Mouse (Mus musculus): ENCODE measurements around the gene Tubg1.

Tubg1 gene

DNA sequence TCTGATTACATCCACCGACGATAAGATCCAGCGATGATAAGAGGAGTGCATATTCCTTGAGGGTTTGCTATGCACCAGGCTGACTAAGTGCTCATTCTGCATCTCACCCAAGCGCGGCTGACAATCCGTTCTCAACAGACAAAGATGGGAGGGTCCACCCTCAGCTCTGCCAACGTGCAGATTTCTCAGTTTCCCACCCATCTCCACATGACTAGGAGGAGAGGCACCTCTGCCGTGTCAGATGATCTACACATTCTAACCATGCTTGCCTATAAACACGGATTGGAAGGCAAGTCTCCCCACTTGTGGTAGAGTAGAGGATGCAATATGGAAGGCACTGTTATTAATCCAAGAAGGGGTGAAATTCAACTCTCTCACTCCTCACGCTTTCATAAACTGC is 29.0 kb downstream of the Tubg1 start:
- no peak for TF ChIP-seq GATA4 (IDR thresholded peaks at IDR 0.05; ENCODE audit: insufficient replicate concordance, low read length)

DNA sequence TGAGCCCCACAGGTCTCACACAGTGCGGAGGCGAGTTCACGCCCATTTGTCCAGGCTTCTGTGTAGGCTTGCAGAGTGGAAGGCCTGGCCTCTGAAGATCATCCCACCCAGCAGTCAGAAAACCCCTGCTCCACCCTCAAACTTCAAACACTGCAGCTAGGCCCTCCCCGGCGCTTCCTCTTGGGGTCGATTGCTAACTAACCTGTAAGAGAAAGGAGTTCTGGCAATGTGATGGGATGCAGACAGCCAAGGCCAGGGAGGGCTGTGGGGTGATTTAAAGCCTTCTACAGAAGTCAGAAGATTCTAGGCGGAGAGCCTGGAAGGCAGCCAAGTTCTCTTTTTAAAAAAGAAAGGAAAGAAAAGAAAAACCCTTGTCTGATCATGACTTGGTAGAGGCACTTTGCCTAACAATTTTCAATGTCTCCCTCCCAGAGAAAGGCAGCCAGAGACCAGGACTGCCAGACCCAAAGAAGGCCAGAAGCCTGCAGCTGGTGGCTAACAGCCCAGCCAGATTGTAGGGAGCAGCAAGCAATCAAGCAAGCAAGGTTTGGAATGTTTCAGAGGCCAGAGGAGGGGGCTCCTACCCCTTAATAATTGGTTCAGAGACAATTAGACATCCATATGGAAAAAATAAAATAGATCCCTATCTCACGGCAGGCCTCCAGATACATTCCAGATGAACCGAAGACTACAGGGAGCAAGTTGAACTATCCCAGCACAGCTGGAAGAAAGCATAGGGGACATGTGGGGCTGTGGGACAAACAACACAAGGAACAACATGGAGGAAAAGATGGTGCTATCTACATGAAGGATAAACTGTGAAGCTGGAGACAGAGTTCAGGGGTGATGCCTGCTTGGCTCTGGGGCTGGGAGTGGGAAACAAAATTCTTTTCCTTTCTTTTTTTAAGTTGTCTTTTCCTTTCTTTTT is 29.7 kb downstream of the Tubg1 start:
- TF ChIP-seq GATA4 (IDR thresholded peaks at IDR 0.05; ENCODE audit: insufficient replicate concordance, low read length): no peak

DNA sequence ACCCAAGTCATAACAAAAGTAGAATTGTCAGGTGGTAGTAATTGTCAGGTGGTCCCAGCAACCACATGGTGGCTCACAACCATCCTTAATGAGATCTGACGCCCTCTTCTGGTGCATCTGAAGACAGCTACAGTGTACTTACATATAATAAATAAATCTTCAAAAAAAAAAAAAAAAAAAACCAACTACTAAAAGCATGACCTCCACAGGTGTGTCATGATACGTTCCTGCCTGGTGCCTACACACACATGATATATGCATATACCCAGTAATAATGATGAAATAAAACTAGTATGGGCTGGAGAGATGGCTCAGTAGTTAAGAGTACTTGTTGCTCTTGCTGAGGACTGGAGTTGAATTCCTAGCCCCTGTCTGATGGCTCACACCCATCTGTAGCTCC is 31.3 kb downstream of the Tubg1 start:
- TF ChIP-seq GATA4 (IDR thresholded peaks at IDR 0.05; ENCODE audit: insufficient replicate concordance, low read length): no peak

DNA sequence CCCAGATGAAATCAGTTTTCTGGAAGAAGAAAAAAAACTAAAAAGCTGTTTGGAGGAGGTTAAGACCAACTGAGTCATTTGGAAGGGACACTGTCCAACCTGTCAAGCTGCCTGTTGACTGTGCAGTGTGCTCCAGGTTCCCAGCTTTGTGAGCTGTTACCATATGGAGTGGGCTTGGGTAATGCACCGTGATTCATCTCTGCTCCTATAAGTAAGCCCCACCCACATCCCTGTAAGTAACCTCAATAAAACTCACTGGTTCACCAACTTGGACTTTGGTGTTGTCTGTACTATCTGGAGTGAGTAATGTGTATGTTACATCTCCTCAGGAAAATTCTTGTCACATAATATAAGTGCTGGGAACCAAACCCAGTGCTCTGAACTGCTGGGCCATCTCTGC is 33.1 kb downstream of the Tubg1 start:
- no peak for TF ChIP-seq GATA4 (IDR thresholded peaks at IDR 0.05; ENCODE audit: insufficient replicate concordance, low read length)

DNA sequence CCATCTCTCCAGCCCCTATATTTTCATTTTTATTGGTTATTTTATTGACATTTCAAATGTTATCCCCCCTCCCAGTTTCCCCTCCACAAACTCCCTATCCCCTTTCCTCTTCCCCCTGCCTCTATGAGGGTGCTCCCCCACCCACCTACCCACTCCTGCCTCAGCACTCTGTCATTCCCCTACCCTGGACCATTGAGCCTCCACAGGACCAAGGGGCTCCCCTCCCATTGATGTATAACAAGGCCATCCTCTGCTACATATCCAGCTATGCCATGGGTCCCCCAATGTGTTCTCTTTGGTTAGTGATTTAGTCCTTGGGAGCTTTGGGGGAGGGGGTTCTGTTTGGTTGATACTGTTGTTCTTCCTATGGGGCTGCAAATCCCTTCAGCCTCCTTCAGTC is 34.9 kb downstream of the Tubg1 start:
- TF ChIP-seq GATA4 (IDR thresholded peaks at IDR 0.05; ENCODE audit: insufficient replicate concordance, low read length): no peak

DNA sequence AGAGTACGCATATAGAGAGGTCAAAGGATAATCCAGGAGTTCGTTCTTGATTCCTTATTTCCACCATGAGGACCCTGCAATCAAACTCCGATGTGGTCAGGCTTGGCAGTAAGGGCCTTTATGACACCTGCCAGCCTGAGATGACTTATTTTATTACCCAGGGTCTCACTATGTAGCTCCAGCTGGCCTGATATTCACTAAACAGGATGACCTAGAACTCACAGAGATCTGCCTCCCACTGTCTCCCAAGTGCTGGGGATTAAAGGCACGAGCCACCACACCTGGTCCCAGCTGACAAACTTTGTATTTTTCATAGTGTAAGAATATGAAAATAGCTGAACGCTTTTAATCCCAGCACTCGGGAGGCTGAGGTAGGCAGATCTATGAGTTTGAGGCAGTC is 35.4 kb downstream of the Tubg1 start:
- TF ChIP-seq GATA4 (IDR thresholded peaks at IDR 0.05; ENCODE audit: insufficient replicate concordance, low read length): no peak

DNA sequence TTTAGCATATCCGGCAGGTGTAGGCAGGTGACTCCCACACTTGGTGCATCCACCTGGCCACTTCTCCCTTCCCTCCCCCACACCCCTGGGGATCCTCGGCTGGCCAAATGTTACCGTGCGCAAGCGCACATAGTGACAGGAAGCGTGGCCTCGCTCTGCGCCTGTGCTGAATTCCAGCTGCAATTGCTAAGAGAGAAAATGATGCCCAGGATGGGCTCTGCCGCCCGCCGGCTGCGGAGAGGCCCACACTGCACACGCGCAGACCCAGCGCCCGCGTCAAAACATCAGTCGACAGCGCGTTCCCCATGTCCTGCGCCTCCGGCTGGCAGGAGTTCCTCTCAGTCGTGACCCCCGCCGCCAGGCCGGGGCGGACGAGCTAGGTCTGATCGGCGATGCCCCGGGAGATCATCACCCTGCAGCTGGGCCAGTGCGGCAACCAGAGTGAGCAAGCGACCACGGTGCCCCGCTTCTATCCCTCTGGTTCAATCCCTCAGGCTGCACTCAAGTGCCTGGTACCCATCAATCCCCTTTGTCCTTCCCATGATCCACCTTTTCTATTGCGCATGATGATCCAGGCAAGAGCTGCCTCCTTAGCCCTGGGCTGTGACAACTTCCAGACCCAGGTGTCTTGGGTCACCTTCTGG is 36.1 kb downstream of the Tubg1 start, which contains the start of gene Tubg2:
Tubg2 (plus strand) TSS at position 180 of the 644 bp plus-strand sequence.
- TF ChIP-seq GATA4 (IDR thresholded peaks at IDR 0.05; ENCODE audit: insufficient replicate concordance, low read length): no peak

DNA sequence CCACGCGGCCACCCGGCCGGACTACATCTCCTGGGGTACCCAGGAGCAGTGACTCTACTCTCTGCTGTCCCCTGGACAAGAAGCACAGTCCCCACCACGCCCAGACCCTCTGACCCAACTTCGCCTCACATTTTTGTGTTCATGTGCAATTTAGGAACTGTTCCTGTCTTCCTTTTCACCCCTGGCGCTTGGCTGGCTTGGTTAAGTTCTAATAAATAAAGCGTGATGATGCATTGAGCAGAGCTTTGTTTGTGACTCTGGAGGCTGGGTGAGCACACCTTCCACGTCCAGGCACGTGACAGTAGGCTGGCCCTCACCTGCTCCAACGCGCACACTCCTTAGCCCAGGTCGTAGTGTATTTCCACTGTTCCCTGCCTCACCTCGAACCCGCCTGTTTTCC is 41.8 kb downstream of the Tubg1 start:
- no peak for TF ChIP-seq GATA4 (IDR thresholded peaks at IDR 0.05; ENCODE audit: insufficient replicate concordance, low read length)

DNA sequence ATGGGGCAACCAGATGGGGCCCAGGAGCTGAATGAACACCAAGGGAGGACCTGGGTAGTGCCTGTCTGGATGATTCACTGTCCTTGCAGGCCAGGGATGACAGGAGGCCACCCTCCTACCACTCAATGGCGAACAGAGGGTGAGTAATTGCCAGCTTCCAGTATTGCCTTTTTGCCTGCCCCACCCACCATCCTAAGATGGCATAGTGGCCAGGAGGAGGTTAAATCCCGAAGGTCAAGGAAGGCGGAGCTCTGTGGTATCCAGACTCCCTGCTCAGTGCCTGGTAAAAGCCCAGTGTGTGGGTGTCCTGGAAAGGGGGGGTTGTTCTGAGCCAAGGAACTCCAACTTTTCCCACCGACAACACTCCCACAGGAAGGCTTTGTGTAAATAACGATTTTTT is 42.6 kb downstream of the Tubg1 start:
- no peak for TF ChIP-seq GATA4 (IDR thresholded peaks at IDR 0.05; ENCODE audit: insufficient replicate concordance, low read length)

DNA sequence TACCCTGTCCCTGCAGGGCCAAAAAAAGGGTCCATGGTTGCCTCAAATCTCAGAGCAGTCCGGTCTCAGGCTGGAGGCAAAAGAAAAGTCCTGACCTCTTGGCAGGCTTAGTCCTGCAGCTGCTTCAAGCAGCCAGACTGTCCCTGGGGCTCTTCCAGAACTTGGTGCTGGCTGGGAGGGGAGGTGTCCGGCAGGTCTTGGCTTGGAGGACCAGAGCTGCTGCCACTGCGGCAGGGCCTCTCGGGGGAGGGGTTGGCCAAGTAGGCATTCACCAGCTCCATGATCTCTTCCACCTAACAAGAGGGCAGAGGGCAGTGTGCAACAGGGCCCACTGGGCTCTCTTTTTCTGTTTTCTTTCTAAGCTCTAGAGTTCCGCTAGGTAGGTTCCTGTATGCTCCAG is 43.0 kb downstream of the Tubg1 start:
- TF ChIP-seq GATA4 (IDR thresholded peaks at IDR 0.05; ENCODE audit: insufficient replicate concordance, low read length): no peak

DNA sequence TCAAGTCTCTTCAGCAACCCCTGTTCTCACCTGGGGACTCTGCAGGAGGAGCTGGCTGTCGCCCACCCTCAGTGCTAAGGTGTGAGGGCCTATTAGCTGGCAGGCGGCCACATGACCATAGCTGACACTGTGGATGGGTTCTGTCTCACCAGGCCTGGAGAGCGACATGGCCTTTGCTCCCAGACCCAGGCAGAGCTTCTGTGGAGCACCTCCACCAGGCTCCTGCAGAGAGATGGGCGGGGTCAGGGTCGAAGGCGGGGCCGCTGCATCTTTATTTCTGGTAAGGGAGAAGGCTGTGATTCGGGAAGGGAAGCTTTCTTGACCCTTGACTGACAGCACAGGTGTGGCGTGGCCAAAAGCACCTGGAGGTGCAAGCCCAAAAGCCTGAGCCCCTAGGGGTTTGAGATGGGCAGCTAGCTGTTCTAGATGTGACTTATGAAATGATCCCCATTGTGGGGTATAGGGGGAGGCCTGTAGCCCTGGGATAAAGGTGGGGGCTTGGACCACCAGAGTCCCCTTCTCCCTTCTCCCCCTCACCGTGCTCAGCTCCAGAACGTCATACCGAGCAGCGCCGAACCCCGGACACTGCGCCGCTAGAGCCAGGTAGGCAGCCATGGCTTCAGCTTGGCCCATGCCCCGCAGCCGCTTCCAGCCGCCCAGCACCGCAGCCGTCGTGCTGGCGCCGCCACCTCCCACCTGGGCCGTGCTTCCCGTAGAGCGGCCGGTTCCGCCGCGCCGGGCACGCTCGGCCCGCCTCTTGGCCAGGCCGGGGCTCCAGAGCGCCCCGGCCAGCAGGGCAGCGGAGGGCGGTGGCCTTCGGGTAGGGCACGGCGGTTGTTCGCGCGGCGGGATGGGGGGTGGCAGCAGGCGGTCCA is 44.0 kb downstream of the Tubg1 start:
- TF ChIP-seq GATA4 (IDR thresholded peaks at IDR 0.05; ENCODE audit: insufficient replicate concordance, low read length): no peak

DNA sequence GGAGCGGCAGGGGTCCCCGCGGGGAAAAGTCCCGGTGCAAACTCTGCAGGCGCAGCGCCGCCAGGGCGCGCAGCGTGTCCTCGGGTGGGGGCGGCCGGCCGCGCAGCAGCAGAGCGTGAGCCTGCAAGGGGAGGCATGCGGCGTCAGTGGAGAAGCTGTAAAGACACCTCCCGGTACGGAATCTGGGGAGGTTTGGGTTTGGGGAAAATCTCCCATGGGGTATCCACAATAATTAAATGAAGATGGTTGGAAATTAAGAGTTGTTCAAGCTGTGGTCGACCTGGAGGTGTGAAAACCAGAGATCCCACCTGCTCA is 44.6 kb downstream of the Tubg1 start:
- no peak for TF ChIP-seq GATA4 (IDR thresholded peaks at IDR 0.05; ENCODE audit: insufficient replicate concordance, low read length)

DNA sequence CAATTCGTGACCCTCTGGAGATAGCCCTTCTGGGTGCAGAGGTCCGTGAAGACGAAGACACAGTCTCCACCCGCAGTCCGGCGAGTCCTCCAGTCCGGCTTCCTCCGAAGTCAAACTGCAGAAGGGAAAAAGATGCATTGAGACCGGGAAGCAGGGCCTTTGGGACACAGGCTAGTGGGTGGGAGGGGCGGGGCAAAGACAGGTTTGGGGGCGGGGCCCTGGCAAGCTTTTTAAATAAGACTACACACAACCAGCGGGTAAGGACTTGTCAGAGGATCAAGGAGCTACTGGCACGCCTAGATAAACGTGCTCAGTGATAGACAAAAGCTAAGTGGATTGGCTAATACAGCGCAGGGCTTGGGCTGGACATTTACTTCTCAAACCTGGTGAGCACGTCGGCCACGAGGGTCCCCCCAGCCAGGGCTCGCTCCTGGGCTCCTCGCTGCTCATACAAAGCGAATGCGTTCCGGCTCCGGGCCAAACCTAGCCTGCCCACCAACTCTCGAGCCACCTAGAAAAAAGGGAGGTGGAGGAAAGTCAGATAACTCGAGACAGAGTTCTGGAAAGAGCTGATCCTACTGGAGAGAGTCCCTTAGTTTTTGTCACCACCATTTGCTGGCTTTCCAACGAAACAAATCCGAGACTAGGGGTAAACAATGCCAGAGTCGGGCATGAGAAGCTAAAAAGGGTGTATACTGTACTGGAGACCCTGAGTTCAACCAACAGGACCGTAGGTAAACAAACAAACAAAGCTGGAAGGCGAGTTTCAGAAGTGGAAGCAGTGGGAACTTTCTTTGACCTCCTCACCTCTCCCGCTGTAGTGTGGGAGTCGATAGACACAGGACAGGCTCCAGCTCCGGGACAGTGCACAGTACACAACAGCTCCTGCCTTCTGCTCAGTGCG is 45.2 kb downstream of the Tubg1 start:
- no peak for TF ChIP-seq GATA4 (IDR thresholded peaks at IDR 0.05; ENCODE audit: insufficient replicate concordance, low read length)

DNA sequence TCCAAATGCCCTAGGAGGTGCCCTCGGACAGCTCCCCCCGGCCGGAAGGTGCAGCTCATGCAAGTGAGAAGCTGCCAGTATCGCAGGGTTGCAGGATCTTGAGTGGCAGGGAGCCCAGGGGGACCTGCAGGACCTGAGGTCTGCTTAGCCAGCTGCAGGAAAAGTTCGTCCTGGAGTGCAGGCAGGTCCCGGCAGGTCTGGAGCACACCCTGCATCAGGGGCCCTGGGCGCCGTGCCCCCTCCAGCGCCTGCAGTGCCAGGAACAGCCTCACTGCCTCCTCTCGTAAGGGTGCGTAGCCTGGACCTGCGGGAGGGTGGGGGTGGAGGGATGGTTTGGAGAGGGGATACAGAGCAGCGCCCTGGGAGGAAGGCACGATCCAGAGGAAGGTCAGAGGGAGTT is 46.6 kb downstream of the Tubg1 start:
- TF ChIP-seq GATA4 (IDR thresholded peaks at IDR 0.05; ENCODE audit: insufficient replicate concordance, low read length): no peak
